Mouse (Mus musculus) left cerebral cortex, postnatal 4 days (tissue): ENCODE measurements around the gene Dusp23. TPM values are rescaled to one million over a fixed set of nuclear protein-coding genes. Genes with fewer than 3 reads are reported as not detected.

Experiments used
- DNase-seq: peaks from one replicate; pipeline ENCODE4 v3.0.0-alpha.2; 2022
- intact Hi-C: fragments of 180-260 bp; cut with DNase I; formaldehyde crosslinking; loops from one replicate; pipeline ENCODE4 v1.15.1; 2025
- total RNA-seq, 2 experiments: library from RNA; stranded (reverse); gene quantifications; 2 replicates each; pipeline ENCODE4 v1.2.3; 2021

Dusp23 gene
- total RNA-seq, 2 experiments from 2014 or later: 5.8 to 6.9 TPM

- intact Hi-C loops: no loop called here
- DNase-seq: no peak
Measured at GRCm38 (mm10) chr1:172626306-172626705, 6.5 kb downstream of the Dusp23 start.

GRCm38 (mm10) chr1:172624081-172624480 is 8.7 kb downstream of the Dusp23 start:
- DNase-seq: no peak
- intact Hi-C loops: no loop called here

DNA sequence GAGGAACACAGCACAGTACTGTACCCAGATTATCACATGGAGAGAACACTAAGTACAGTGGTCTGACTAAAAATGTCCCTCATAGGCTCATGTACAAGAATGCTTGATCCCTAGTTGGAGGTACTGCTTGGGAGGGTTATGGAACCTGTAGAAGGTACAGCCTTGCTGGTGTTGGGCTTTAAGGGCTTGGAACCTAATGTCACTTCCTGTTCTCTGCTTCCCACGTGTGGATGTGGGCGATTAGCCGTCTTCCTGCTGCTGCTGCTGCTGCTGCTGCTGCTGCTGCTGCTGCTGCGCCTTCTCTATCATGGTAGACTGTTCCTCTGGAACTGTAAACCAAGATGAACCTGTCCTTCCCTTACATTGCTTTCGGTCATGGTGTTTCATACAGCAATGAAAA is 9.2 kb downstream of the Dusp23 start:
- intact Hi-C loops: no loop called here
- no peak for DNase-seq

GRCm38 (mm10) chr1:172619235-172619634 is 13.5 kb downstream of the Dusp23 start:
- DNase-seq: peak; percentile 71
- intact Hi-C loops: no loop called here

- DNase-seq: no peak
- intact Hi-C loops: no loop called here
Measured at GRCm38 (mm10) chr1:172618141-172618540, 14.6 kb downstream of the Dusp23 start.

DNA sequence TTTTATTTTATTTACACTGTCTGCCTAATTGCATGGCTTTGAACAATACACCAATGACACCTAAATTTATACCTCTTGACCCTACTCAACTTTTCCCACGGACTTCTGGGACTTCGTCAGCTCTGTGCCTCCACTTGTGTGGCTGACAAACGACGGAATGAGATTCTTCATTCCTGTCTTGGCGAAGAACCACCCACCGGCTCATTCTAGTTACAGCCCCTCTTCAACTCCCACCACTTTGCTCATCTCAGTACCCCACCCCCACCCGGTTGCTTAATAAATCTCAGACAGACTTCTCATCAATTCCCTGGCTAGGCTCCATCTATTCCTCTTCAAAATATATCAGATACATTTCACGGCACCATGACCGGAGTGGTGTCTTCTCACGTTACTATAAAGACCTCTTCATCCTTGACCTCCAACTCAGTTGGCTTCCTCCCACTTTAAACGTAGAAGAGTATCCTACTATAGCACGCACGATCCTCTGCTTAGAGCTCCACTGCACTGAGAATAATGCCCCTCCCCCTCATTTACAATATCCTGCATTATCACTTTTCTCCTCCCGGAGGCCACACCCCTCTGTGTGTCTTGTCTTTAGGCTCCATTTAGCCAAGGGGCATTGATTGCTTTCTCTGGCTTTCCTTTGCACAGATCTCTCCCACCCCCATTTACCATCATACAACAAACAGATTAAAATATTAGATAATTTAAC is 15.2 kb downstream of the Dusp23 start:
- DNase-seq: no peak
- intact Hi-C loops: no loop called here

GRCm38 (mm10) chr1:172616537-172617300 is 16.0 kb downstream of the Dusp23 start:
- peak; percentile 52 for DNase-seq
- intact Hi-C loops: no loop called here

DNA sequence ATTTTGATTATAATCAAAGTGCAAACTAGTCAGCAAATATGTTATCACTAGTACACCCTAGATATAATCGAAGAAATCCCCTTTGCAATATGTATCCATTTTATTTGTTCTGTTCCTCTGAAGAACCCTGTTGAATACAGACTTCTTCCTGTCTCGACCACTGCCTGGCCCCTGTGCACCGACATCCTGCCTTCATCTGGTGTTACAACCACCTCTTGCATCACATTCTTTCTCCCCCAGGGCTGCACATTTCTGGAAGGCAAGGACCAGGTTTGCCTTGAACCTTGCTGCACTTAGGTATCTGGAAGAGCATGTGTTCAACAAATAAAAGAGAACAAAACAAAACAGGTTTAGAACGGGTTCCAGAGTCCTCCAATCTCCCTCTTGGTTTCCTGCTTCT is 17.4 kb downstream of the Dusp23 start:
- intact Hi-C loops: no loop called here
- DNase-seq: no peak

DNA sequence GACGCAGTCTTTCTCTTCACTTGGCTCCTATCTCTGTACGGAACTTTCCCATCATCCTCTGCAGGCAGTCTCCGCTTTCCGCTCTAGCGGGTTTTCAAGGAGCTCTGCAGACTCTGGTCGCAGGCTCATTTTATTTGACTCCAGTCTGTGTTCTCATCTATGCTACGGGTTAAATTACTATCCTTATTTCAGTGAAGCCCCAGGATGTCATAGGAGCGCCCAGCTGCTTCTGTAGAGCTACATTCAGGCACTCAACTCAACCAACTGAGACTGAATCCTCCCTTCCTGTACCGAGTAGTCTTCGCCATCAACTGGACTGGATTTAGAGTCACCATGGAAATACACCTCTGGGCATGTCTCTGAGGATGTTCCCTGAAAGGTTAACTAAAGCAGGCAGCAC is 18.1 kb downstream of the Dusp23 start:
- no peak for DNase-seq
- intact Hi-C loops: no loop called here

DNA sequence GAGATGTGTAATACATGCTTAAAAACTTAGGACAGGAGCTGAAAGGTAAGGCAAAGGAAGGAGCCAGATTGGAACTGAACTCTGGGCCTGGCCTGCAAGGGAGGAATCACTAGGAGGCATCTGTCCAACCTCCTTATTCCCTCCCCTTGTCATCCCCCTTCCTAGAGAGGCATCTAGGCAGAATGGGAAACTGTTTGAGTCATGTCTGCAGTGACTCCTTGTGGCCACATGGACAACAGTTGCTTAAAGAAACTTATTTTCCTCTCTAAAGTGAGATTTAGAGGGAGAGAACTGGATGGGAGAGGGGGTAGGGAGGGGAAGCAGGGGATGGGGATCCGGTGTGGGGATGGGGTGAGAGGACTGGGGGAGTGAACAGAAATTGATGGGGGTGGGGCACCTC is 20.0 kb downstream of the Dusp23 start:
- intact Hi-C loops: no loop called here
- DNase-seq: no peak

GRCm38 (mm10) chr1:172611304-172611703 is 21.5 kb downstream of the Dusp23 start:
- DNase-seq: no peak
- intact Hi-C loops: no loop called here

GRCm38 (mm10) chr1:172602326-172602725 is 30.4 kb downstream of the Dusp23 start, which contains the start of gene Fcrl6:
Fcrl6 (minus strand) TSS chr1:172602551.
- intact Hi-C loops: no loop called here
- no peak for DNase-seq

DNA sequence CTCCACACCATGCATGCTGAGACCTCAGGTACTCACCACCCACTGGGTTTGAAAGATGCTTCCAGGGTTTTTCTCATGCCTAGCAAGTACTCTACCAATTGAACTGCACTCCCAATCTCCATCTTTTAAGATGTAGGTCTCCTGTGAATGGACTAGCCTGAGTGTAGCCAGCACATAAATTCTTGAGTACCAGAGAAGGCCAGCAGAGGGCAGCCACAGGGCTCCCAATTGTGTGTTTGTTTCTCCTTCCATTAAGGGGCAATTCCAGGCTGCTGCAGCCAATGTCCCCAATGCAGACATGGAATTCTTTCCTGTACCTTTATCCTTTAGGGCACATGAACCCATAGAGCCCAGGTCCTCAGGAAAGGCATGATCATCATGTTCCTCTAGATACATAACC is 38.3 kb downstream of the Dusp23 start:
- DNase-seq: peak; percentile 58
- intact Hi-C loops: no loop called here

DNA sequence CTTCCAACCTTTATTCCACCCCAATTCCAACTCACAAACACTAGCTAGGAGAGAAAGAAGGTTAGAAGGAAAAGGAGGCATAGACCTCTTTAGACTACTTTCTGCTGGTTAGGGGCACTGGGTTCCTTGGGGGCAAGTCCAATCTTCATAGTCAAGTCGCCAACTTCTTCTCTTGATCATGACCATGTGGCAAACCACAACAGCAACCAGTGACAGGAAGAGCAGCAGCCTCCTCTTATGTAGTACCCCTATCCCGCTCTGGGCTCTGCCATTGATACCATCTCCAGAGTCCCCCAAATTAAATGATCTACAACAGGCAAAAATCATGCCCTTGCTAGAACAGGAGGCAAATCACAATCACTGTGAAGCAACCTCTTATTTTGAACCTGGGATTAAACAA is 38.8 kb downstream of the Dusp23 start:
- no peak for DNase-seq
- intact Hi-C loops: no loop called here

DNA sequence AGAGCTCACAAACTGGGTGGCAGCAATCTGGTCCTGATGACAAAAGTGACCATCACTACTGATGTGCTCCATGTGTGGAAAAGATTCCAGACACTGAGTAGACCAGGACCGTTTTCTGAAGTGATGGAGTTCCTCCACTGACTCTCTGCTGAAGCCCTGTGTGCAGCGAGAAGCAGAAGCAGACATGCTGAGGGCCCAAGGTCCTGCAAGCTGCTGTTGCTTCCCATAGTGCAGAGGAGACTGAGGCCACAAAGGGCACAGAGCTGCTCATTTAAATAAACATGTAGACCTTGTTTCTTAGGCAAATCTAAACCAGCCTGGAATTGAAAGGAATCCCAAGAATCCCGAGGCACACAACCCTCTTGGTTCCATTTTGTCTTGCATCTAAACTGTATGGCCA is 39.4 kb downstream of the Dusp23 start:
- intact Hi-C loops: no loop called here
- DNase-seq: no peak

- intact Hi-C loops: no loop called here
- no peak for DNase-seq
Measured at GRCm38 (mm10) chr1:172590385-172590784, 42.4 kb downstream of the Dusp23 start, which contains the start of gene Slamf8. Slamf8 (minus strand) TSS chr1:172590568.

DNA sequence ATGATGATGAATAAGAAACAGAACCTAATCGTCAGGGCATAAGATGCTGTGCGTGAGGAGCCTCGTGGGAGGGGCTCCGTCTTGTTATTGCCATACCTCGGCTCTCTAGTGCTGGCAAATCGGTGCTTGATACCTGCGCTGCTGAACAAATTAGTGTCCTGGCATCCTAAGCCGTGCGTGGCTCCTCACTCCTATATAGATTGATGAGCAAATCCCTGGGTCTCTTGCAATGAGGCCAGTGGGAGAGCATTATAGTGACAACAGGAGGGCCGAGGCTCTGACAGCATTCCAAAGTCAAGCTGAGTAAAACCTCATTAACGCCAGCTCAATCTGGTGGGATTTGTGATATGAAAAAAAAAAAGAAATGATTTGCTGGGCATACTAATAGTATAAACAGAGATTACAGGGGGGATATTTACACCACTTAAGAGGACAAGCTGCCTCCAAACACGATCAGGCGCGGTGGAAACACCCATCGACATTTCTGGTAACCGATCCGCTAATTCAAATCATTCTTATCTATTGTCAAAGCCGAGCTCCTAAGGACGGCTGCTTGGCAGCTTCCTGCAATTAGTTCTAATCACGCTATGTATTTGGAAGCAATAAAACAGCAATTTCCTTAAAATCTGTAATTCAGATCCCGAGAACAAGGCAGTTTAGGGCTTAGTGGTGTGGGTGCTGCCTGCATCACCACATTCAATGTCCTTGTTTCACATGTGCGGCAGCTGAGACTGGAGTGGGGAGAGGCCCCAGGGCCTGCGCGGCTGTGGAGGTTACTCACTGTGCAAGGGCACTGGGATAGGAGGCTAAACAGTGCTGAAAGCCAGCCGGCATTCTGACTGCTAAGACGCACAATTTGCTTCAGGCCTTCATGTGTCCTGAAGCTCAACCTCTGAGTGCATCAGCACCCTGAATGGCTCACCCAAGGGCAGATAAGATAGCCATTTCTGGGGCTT is 46.9 kb downstream of the Dusp23 start:
- intact Hi-C loops: no loop called here
- DNase-seq: no peak

GRCm38 (mm10) chr1:172585026-172585425 is 47.7 kb downstream of the Dusp23 start:
- intact Hi-C loops: no loop called here
- no peak for DNase-seq

GRCm38 (mm10) chr1:172584271-172584670 is 48.5 kb downstream of the Dusp23 start:
- intact Hi-C loops: no loop called here
- no peak for DNase-seq

DNA sequence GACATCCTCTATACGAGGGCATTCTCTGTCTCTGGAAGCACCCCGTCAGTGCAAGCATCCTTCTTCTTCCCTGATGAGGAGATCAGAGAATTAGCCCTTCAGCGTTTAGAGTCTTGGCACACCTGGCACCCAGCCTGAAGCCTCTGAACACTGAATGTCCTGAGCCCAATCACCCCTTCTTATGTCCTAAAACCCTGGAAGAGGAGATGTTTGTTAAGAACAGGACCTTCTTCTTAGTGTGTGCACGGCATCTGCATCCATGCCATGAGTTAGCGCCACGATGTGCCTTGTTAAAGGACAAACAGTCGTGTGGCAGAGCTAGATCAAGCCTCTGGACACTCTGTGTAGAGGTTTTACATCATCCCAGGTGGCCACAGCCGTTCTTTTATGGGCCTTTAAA is 50.3 kb downstream of the Dusp23 start:
- no peak for DNase-seq
- intact Hi-C loops: no loop called here
